Mouse (Mus musculus) heart, adult 2 months (tissue): ENCODE measurements around the gene Skor1.

ENCODE experiments used
- CTCF ChIP-seq: fragments of 200-600 bp; IDR thresholded peaks from 2 replicates; pipeline ENCODE4 v1.8.1; 2022; ENCODE audit warnings: antibody characterized with exemption, mild to moderate bottlenecking, moderate library complexity
- EP300 ChIP-seq: fragments of 200-500 bp; IDR thresholded peaks from 2 replicates; pipeline ENCODE4 v1.6.1; 2011; ENCODE audit warnings: low read depth, low read length, control low read depth; ENCODE audit not compliant: insufficient read depth
- POLR2A ChIP-seq: fragments of 200-500 bp; IDR thresholded peaks from 2 replicates; pipeline ENCODE4 v1.6.1; 2011; ENCODE audit warnings: mild to moderate bottlenecking, low read depth, low read length, control low read depth; ENCODE audit not compliant: insufficient read depth

GRCm38 (mm10) chr9:63143227-63143626 is 5.5 kb downstream of the Skor1 start:
- TF ChIP-seq CTCF: no peak
- TF ChIP-seq POLR2A: no peak
- TF ChIP-seq EP300: no peak
